Mouse (Mus musculus) adipocyte (in vitro differentiated cells): ENCODE measurements around the gene Itgb3bp.
A peak's percentile ranks its signal among the peaks of the same experiment; 100 is the strongest.

Source experiments
- DNase-seq: peaks from one replicate; pipeline ENCODE4 v3.0.0-alpha.2; 2016; ENCODE audit warnings: low spot score

The Itgb3bp gene

GRCm38 (mm10) chr4:99724331-99724730, 205.3 kb downstream of the Itgb3bp start:
- DNase-seq: peak; percentile 56

GRCm38 (mm10) chr4:99717905-99718304, 211.7 kb downstream of the Itgb3bp start:
- no peak for DNase-seq

- DNase-seq: peak; percentile 8
These were observed 213.7 kb downstream of the Itgb3bp start for GRCm38 (mm10) chr4:99715783-99716416.
